Mouse (Mus musculus) brain, adult 2 months (tissue): ENCODE measurements around the gene Gm13102.
"Not testable (repeated sequence)": the region's sequence is repeated elsewhere in the genome, so short reads cannot be mapped to it uniquely, and the experiment has no call there.

ENCODE experiments used
- DNase-seq: peaks from one replicate; pipeline ENCODE4 v3.0.0; 2011; ENCODE audit warnings: low read depth, low spot score

Gene Gm13102

DNA sequence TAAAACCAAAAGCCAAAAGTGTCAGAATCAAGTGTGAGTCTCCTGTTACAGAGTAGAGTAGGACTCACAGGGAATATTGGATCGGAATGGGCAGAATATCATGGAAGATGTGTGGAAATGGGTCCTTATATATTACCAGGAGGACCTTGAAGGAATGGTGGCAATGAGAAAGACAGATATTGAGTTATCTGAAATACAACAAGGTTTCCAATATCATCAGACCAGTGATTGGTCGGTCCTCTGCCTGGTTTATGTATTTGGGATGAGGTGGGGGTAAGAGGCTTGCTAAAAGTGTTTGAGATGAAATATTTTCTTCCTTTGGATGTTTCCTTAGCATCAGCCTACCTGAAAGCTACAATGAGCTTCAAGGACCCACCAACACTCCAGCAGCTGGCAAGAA, at the start of gene Gm13102:
Gene Gm13102 (plus strand): TSS at position 301 of the 400 bp plus-strand sequence.
- DNase-seq, result not testable (repeated sequence)

DNA sequence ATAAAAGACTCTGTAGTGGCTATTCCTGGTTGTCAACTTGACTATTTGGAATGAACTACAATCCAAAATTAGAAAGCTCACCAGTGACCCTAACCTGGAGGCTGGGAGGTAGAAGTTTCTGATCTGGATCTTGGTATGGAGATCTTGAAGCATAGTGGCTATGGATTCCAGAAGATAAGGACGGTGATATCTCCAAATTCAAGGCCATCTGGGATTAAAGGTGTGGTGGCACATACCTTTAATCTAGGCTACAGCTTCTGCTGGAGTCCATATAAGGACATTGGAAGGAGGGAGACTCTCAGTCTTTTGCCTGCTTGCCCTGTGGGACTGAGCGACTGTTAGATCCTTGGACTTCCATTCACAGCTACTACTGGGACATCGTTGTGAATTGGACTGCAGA, 47.4 kb upstream of the Gm13102 start, which contains the start of gene Pramel4:
Gene Pramel4 (plus strand): TSS at position 301 of the 400 bp plus-strand sequence.
- DNase-seq, result not testable (repeated sequence)
